Comparison of ENCODE assay signal across 30 mouse cellular contexts in genomic region chr6:38092539-38092938, GRCm38 (mm10). TPM values are rescaled to one million over a fixed set of nuclear protein-coding genes. Genes with fewer than 3 reads are reported as not detected.
"Had no signal": no experiment of that assay in that cellular context is flagged by ENCODE, and none has a peak within 500 bp of the region (broad histone marks: within the 10 kb centered on the region; RNA-seq: fewer than 3 reads in every experiment).

No protein-coding gene starts in this region.

- H3K4me2 ChIP-seq: heart, embryonic 11.5 days; heart, embryonic 13.5 days; heart, embryonic 15.5 days; hindbrain, embryonic 12.5 days; hindbrain, embryonic 14.5 days; intestine, embryonic 15.5 days; limb, embryonic 13.5 days; limb, embryonic 15.5 days; liver, embryonic 12.5 days had no signal

- DNase-seq: gastrocnemius, postnatal 14 days; gastrocnemius, postnatal 36 days; heart, adult 11 months; heart, adult 2 months; heart, postnatal 14 days; heart, postnatal 36 days; kidney, adult 18-20 months; kidney, adult 8-10 months; kidney, postnatal 25 days; kidney, postnatal 4 days; left cerebral cortex, postnatal 4 days had no signal

- H3K4me3 ChIP-seq: heart, adult 2 months; heart, embryonic 13.5 days; heart, embryonic 15.5 days; hindbrain, embryonic 12.5 days; intestine, embryonic 15.5 days; layer of hippocampus, adult 2 months; limb, embryonic 13.5 days; limb, embryonic 15.5 days; liver, embryonic 12.5 days had no signal

- H3K9me3 ChIP-seq: heart, embryonic 13.5 days; heart, embryonic 15.5 days; hindbrain, embryonic 12.5 days; intestine, embryonic 15.5 days; limb, embryonic 13.5 days; limb, embryonic 15.5 days; liver, embryonic 12.5 days had no signal

- H3K9ac ChIP-seq: heart, embryonic 13.5 days; heart, embryonic 15.5 days; hindbrain, embryonic 12.5 days; hindbrain, embryonic 14.5 days; intestine, embryonic 15.5 days; limb, embryonic 13.5 days; limb, embryonic 15.5 days; liver, embryonic 12.5 days; liver, embryonic 14.5 days had no signal

- H3K4me1 ChIP-seq: heart, embryonic 13.5 days; heart, embryonic 15.5 days; hindbrain, embryonic 12.5 days; limb, embryonic 15.5 days had no signal

- H3K36me3 ChIP-seq: heart, embryonic 13.5 days; heart, embryonic 15.5 days; hindbrain, embryonic 12.5 days; intestine, embryonic 15.5 days; limb, embryonic 13.5 days; limb, embryonic 15.5 days; liver, embryonic 12.5 days had no signal

- H3K27ac ChIP-seq: heart, adult 2 months; heart, embryonic 13.5 days; heart, embryonic 15.5 days; hindbrain, embryonic 12.5 days; hindbrain, embryonic 14.5 days; intestine, embryonic 15.5 days; kidney, postnatal 0 days; layer of hippocampus, adult 2 months; limb, embryonic 13.5 days; limb, embryonic 15.5 days; liver, embryonic 12.5 days; liver, embryonic 14.5 days had no signal

- H3K27me3 ChIP-seq: heart, embryonic 13.5 days; heart, embryonic 15.5 days; hindbrain, embryonic 12.5 days; intestine, embryonic 15.5 days; limb, embryonic 13.5 days; limb, embryonic 15.5 days; liver, embryonic 12.5 days had no signal

- ATAC-seq: hindbrain, embryonic 16.5 days; inflammation-experienced regulatory T-cells, adult 6 months; intestine, embryonic 15.5 days; intestine, postnatal 0 days; liver, embryonic 12.5 days had no signal

RNA-seq across cellular contexts. Expression of gene Tmem213, which starts 16.5 kb away (rescaled TPM):
- polyA plus RNA-seq: heart, adult 2 months; heart, embryonic 11.5 days; heart, embryonic 13.5 days; heart, postnatal 0 days; hindbrain, embryonic 12.5 days; hindbrain, embryonic 14.5 days; hindbrain, embryonic 16.5 days; inflammation-experienced regulatory T-cells, adult 6 months; intestine, embryonic 15.5 days; intestine, postnatal 0 days; limb, embryonic 11.5 days; liver, adult 2 months; liver, embryonic 12.5 days; liver, embryonic 14.5 days; liver, embryonic 16.5 days had no signal

RNA-seq across cellular contexts. Expression of gene Atp6v0a4, which starts 31.8 kb away (rescaled TPM):
- polyA plus RNA-seq: inflammation-experienced regulatory T-cells, adult 6 months; limb, embryonic 11.5 days had no signal

RNA-seq across cellular contexts. Expression of gene Svopl, which starts 45.7 kb away (rescaled TPM):
- polyA plus RNA-seq: liver, adult 2 months had no signal
